Mouse (Mus musculus) liver, embryonic 14 days (tissue): ENCODE results near the gene Bloc1s6. TPM values are rescaled to one million over a fixed set of nuclear protein-coding genes. Genes with fewer than 3 reads are reported as not detected.

Experiments used
- polyA plus RNA-seq: library from polyadenylated mRNA; depleted of rRNA; stranded (reverse); fragments of >200 nt; gene quantifications from 2 replicates; pipeline ENCODE4 v1.2.3, GENCODE M21; 2012; rRNA removed

Bloc1s6 gene
- polyA plus RNA-seq, result 7.6 and 8.6 TPM in 2 replicates

DNA sequence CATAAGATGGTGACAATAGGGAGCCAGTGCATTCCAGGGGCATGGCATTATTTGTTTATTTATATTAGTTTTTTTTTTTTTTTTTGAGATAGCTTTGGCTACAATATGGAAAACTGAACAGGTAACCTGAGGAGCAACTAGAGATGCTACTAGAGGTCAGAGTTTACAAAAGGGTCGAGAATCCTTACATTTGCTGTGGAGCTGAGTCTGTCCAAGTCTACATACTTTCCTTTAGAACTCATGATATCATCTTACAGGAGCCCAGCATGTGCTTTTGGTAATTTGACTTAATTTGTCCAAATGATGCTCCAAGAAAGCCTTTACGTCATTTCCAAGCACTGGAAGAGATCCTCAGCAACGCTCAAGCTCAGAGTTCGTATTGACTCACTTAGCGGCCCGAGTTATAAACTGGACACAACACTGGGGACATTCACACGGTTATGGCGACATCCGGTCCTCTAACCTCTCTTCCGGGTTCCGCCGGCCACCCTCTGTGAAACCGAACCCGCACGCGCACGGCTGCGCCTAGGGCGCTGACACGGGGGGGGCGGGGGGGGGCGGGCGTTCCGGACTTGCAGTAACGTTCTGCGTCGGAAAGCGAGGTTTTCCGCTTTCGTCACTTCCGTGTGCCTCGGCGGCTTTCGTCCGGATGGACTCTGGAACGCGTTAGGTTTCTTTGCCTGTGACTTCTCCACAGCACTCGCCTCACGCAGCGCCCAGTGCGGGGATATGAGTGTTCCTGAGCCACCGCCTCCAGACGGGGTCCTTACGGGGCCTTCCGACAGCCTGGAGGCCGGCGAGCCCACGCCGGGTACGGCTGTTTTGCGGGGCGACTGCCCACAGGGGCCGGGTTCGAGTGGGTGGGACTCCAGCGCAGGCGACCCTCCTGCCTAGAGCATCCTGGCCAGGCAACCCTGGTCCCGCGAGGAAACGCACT lies at the start of gene Bloc1s6:
Gene Bloc1s6, plus strand, starts transcription at position 610 of the 937 bp plus-strand sequence.

GRCm38 (mm10) chr2:122702181-122703036 lies 35.9 kb upstream of the Bloc1s6 start, which contains the start of gene Slc30a4:
Slc30a4 (minus strand) TSS chr2:122702663.

GRCm38 (mm10) chr2:122765071-122765793 lies 26.9 kb downstream of the Bloc1s6 start, which contains the start of gene Sqor:
Sqor (plus strand) TSS chr2:122765237.

Other genes with a start within 250 kb of the Bloc1s6 start
- gene Gatm, start 127.2 kb upstream of the Bloc1s6 start, polyA plus RNA-seq, result 12.4 and 15.7 TPM in 2 replicates
- gene AA467197, start 101.5 kb upstream of the Bloc1s6 start, polyA plus RNA-seq, result 0.16 and 0.31 TPM in 2 replicates
- 0.95 and 1.0 TPM in 2 replicates for gene Slc30a4, start 35.8 kb upstream of the Bloc1s6 start, polyA plus RNA-seq
- gene Sqor, start 26.7 kb downstream of the Bloc1s6 start, polyA plus RNA-seq, result 1.5 and 1.9 TPM in 2 replicates